Mouse (Mus musculus) heart, embryonic 15.5 days (tissue): ENCODE data around the gene Ubiad1. TPM values are rescaled to one million over a fixed set of nuclear protein-coding genes. Genes with fewer than 3 reads are reported as not detected.

ENCODE experiments used
- ATAC-seq: fragments of 200-750 bp; cut with Nextera tagmentation; replicated peaks from 2 replicates; pipeline ENCODE4 v1.8.0; 2017; ENCODE audit warnings: low read depth, moderate TSS enrichment; ENCODE audit not compliant: insufficient number of reproducible peaks, insufficient read depth, low FRiP score
- H3K27ac ChIP-seq: fragments of 300-500 bp; sonication (generic); 2 replicates; pipeline ENCODE4 v1.5.1; 2015; ENCODE audit warnings: mild to moderate bottlenecking, inconsistent platforms
- H3K27me3 ChIP-seq: fragments of 300-500 bp; sonication (generic); 2 replicates; pipeline ENCODE4 v1.6.1; 2015; ENCODE audit warnings: inconsistent platforms
- H3K36me3 ChIP-seq: fragments of 300-500 bp; sonication (generic); 2 replicates; pipeline ENCODE4 v1.6.1; 2015; ENCODE audit warnings: mild to moderate bottlenecking, inconsistent platforms
- H3K4me1 ChIP-seq: fragments of 300-500 bp; sonication (generic); replicated peaks from 2 replicates; pipeline ENCODE4 v1.6.1; 2015; ENCODE audit warnings: inconsistent platforms
- H3K4me2 ChIP-seq: fragments of 300-500 bp; sonication (generic); 2 replicates; pipeline ENCODE4 v1.6.1; 2015; ENCODE audit warnings: inconsistent platforms, mild to moderate bottlenecking, moderate library complexity
- H3K4me3 ChIP-seq: fragments of 300-500 bp; sonication (generic); 2 replicates; pipeline ENCODE4 v1.5.1; 2015; ENCODE audit warnings: mild to moderate bottlenecking, inconsistent platforms
- H3K9ac ChIP-seq: fragments of 300-500 bp; sonication (generic); 2 replicates; pipeline ENCODE4 v1.6.1; 2015; ENCODE audit warnings: mild to moderate bottlenecking, inconsistent platforms
- H3K9me3 ChIP-seq: fragments of 300-500 bp; sonication (generic); replicated peaks from 2 replicates; pipeline ENCODE4 v1.6.1; 2016; ENCODE audit warnings: inconsistent platforms
- WGBS: fragments of 180-500 bp; shearing (Covaris S2); methylation state at CpG from one replicate; pipeline ENCODE4 v1.1.7; 2015; ENCODE audit warnings: mixed read lengths; 5-methylcytosine and 5-hydroxymethylcytosine counted together
- polyA plus RNA-seq: library from polyadenylated mRNA; unstranded; fragments of >200 nt; fragmentation: Nextera tagmentation; extraction: Ambion mirVana; gene quantifications from 2 replicates; pipeline ENCODE4 v1.2.1, GENCODE M21; 2015

The Ubiad1 gene
- polyA plus RNA-seq, 1 experiment from 2014 or later: 19.5 TPM

DNA sequence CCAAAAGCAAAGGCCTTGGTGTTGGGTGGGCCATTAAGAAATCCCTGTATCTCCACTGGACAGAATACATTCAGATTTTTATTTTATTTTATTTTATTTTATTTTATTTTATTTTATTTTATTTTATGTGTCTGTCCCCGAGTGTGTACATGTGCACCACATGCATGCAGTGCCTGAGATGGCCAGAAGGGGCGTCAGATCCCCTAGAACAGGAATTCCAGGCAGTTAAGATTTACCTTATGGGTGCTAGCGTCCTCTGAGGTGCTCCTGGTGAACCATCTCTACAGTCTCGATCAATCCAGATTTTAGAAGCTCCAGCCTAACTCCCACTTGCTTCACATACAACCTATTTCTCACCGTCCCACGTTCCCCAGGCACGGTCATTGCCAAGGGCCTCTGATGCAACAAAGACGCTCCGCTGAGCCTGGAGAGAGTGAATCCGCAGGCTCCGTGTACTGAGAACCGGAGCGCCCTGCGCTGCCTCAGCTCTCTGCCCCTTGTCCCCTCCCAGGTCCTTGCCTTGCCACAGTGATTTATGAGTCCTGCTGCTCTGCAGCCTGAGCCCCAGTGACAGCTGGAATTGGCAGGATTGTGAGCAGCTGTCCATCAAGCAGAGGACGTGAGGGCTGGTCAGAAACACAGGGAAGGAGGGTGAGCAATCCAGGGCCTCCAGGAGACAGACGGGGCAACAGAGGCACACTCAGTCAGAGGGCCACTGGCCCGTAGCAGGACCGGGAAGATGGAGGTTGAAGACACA, 46.9 kb downstream of the Ubiad1 start:
- Histone ChIP-seq H3K36me3 (no peaks in the 10 kb centered on the region), H3K9ac (no peak overlapping the region), H3K27ac (no peak overlapping the region), H3K4me2 (no peak overlapping the region), H3K27me3 (peaks cover 14% of the 10 kb centered on the region), H3K9me3 (no peaks in the 10 kb centered on the region), H3K4me3 (no peak overlapping the region), H3K4me1 (no peaks in the 10 kb centered on the region)
- WGBS: 81% methylated on average over 18 of the region's 18 CpGs
- ATAC-seq: no peak

DNA sequence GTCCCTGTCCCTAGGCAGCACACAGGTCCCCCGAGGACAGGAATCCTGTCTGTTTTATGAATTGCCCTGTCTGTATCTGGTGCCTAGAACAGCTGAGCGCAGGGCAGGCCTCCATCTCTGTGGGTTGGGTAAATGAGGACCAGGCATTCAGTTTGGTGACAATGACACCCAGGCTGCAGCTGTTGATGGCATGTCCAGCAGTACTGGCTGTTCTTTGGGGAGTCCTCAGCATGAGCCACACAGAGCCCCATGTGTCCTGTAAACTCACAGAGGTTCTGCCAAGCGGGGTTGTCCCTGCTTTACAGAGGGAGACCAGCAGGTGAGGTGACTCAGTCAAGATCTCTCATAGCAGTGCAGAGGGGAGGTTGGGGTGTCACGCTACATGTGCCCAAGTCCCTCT, 47.5 kb downstream of the Ubiad1 start:
- Histone ChIP-seq H3K4me3 (no peak overlapping the region), H3K36me3 (no peaks in the 10 kb centered on the region), H3K4me1 (no peaks in the 10 kb centered on the region), H3K27me3 (peaks cover 12% of the 10 kb centered on the region), H3K9me3 (no peaks in the 10 kb centered on the region), H3K9ac (no peak overlapping the region), H3K4me2 (no peak overlapping the region), H3K27ac (no peak overlapping the region)
- ATAC-seq: no peak
- WGBS: 79% methylated on average over 4 of the region's 4 CpGs

GRCm38 (mm10) chr4:148395875-148396274, 48.7 kb downstream of the Ubiad1 start:
- H3K27ac ChIP-seq: no peak overlapping the region
- H3K4me2 ChIP-seq: no peak overlapping the region
- H3K36me3 ChIP-seq: no peaks in the 10 kb centered on the region
- H3K9me3 ChIP-seq: no peaks in the 10 kb centered on the region
- no peak overlapping the region for H3K4me3 ChIP-seq
- H3K9ac ChIP-seq: no peak overlapping the region
- no peaks in the 10 kb centered on the region for H3K4me1 ChIP-seq
- H3K27me3 ChIP-seq: peaks cover 5% of the 10 kb centered on the region; the same call in 1 of the 2 replicates
- WGBS: 79% methylated on average over 6 of the region's 6 CpGs
- no peak for ATAC-seq

- no peaks in the 10 kb centered on the region for H3K9me3 ChIP-seq
- WGBS: 51% methylated on average over 7 of the region's 7 CpGs
- no peak overlapping the region for H3K27ac ChIP-seq
- H3K4me1 ChIP-seq: no peaks in the 10 kb centered on the region
- ATAC-seq: no peak
- H3K27me3 ChIP-seq: peaks cover 5% of the 10 kb centered on the region; the same call in 1 of the 2 replicates
- no peak overlapping the region for H3K4me2 ChIP-seq
- H3K36me3 ChIP-seq: no peaks in the 10 kb centered on the region
- H3K9ac ChIP-seq: no peak overlapping the region
- no peak overlapping the region for H3K4me3 ChIP-seq
Observed at GRCm38 (mm10) chr4:148395198-148395597, 49.4 kb downstream of the Ubiad1 start.

DNA sequence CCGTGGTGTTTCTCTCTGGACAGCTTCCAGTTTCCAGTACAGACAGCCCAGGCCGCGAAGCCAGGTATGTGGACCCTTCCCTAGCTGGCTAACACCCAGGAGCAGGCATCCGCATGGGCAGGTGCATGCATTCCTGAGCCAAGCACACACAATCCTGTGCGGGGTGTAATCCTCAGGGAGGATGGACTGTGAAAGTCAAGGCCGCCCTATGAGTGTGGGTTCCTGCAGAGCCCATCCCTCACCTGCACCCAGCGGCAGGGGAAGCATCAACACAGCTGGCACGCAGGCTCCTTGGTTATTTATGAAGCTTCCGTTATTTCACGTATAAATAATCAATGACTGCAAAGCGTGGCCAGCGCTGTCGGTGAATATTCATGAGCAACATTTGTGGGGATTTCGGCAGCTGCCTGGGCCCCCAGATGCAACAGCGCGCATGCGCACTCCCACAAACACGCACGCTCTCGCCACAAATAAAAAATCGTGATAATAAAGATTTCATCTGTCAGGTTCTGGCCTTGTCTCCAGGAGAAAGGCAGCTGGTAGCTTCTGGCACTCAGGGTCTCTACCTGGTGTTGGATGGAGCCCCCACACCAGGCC, 52.8 kb downstream of the Ubiad1 start:
- Histone ChIP-seq H3K4me3 (no peak overlapping the region), H3K9ac (no peak overlapping the region), H3K4me2 (no peak overlapping the region), H3K27me3 (peaks cover 9% of the 10 kb centered on the region), H3K9me3 (no peaks in the 10 kb centered on the region), H3K27ac (no peak overlapping the region), H3K4me1 (no peaks in the 10 kb centered on the region), H3K36me3 (no peaks in the 10 kb centered on the region)
- WGBS: 62% methylated on average over 21 of the region's 21 CpGs
- ATAC-seq: no peak

GRCm38 (mm10) chr4:148389635-148390034, 54.9 kb downstream of the Ubiad1 start:
- WGBS: 55% methylated on average over 7 of the region's 7 CpGs

GRCm38 (mm10) chr4:148389047-148389446, 55.5 kb downstream of the Ubiad1 start:
- Histone ChIP-seq H3K4me2 (no peak overlapping the region), H3K4me3 (no peak overlapping the region), H3K4me1 (no peaks in the 10 kb centered on the region), H3K27ac (no peak overlapping the region), H3K36me3 (no peaks in the 10 kb centered on the region), H3K9ac (no peak overlapping the region), H3K9me3 (no peaks in the 10 kb centered on the region), H3K27me3 (peaks cover 14% of the 10 kb centered on the region)
- whole genome bisulfite sequencing: 64% methylated on average over 6 of the region's 6 CpGs
- ATAC-seq: no peak

More at GRCm38 (mm10) chr4:148389635-148390034, 54.9 kb downstream of the Ubiad1 start:
- H3K4me1 ChIP-seq: no peaks in the 10 kb centered on the region
- H3K9ac ChIP-seq: no peak overlapping the region
- no peaks in the 10 kb centered on the region for H3K9me3 ChIP-seq
- H3K4me2 ChIP-seq: no peak overlapping the region
- peaks cover 9% of the 10 kb centered on the region for H3K27me3 ChIP-seq
- H3K36me3 ChIP-seq: no peaks in the 10 kb centered on the region
- H3K27ac ChIP-seq: no peak overlapping the region
- no peak overlapping the region for H3K4me3 ChIP-seq
- no peak for ATAC-seq

- Histone ChIP-seq H3K36me3 (no peaks in the 10 kb centered on the region), H3K4me1 (no peaks in the 10 kb centered on the region), H3K4me2 (no peak overlapping the region), H3K27me3 (peaks cover 8% of the 10 kb centered on the region), H3K4me3 (no peak overlapping the region), H3K9ac (no peak overlapping the region), H3K27ac (no peak overlapping the region), H3K9me3 (no peaks in the 10 kb centered on the region)
- WGBS: 76% methylated on average over 7 of the region's 7 CpGs
- ATAC-seq: no peak
Observed at GRCm38 (mm10) chr4:148385269-148385668, 59.3 kb downstream of the Ubiad1 start.

Other genes starting within 250 kb of the Ubiad1 start
- gene Disp3, start 156.8 kb downstream of the Ubiad1 start, polyA plus RNA-seq: 0.05 TPM in 1 of 2 replicates, not detected in the other
- gene Mtor, start 3.8 kb upstream of the Ubiad1 start, polyA plus RNA-seq: 12.7 and 13.8 TPM in 2 replicates
- 14.4 and 16.5 TPM in 2 replicates for gene Angptl7, start 55.7 kb upstream of the Ubiad1 start, polyA plus RNA-seq
- gene Exosc10, start 113.7 kb upstream of the Ubiad1 start, polyA plus RNA-seq: 56.4 and 71.5 TPM in 2 replicates
- 76.8 and 113 TPM in 2 replicates for gene Srm, start 146.7 kb upstream of the Ubiad1 start, polyA plus RNA-seq
- gene Masp2, start 157.8 kb upstream of the Ubiad1 start, polyA plus RNA-seq: 0.39 TPM in 1 of 2 replicates, not detected in the other
- gene Tardbp, start 182.2 kb upstream of the Ubiad1 start, polyA plus RNA-seq: 153 and 176 TPM in 2 replicates
- gene Gm572, start 198.5 kb upstream of the Ubiad1 start, polyA plus RNA-seq: 0.16 and 0.38 TPM in 2 replicates